Mouse (Mus musculus) lung, postnatal 0 days (tissue): ENCODE data around the gene Hmox2.

Experiments
- CTCF ChIP-seq: IDR thresholded peaks from 2 replicates; pipeline ENCODE4 v1.5.1; 2016; ENCODE audit warnings: antibody characterized with exemption, mild to moderate bottlenecking
- EP300 ChIP-seq: IDR thresholded peaks from 2 replicates; pipeline ENCODE4 v1.6.1; 2016; ENCODE audit warnings: antibody characterized with exemption, mild to moderate bottlenecking, control low read depth

DNA sequence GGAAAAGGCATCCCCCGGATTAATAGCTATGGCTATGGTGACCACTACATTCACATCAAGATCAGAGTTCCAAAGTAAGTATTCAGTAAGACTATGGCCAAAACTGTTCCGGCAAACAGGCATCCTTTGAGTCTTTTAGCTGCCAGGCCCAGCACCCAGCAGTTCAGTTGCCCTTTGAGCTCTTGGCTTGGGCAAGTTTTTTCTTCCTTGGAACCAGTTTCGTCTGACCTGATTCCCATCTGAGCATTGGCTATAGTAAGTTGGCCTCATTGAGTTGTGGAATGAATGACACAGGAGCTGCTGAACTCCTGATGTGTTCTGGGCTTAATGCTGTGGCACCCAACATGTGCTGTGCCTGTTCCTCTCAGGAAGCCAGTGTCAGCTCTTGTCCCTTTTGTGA is 24.9 kb upstream of the Hmox2 start:
- TF ChIP-seq CTCF: no peak
- no peak for TF ChIP-seq EP300
